Mouse (Mus musculus): Measurements from ENCODE around the gene Neu1. TPM values are rescaled to one million over a fixed set of nuclear protein-coding genes. Genes with fewer than 3 reads are reported as not detected.
A peak's percentile ranks its signal among the peaks of the same experiment; 100 is the strongest.
"Not testable (repeated sequence)": the region's sequence is repeated elsewhere in the genome, so short reads cannot be mapped to it uniquely, and the experiment has no call there.

Gene Neu1
- polyA plus RNA-seq, 1 experiment, result 13.6 TPM

DNA sequence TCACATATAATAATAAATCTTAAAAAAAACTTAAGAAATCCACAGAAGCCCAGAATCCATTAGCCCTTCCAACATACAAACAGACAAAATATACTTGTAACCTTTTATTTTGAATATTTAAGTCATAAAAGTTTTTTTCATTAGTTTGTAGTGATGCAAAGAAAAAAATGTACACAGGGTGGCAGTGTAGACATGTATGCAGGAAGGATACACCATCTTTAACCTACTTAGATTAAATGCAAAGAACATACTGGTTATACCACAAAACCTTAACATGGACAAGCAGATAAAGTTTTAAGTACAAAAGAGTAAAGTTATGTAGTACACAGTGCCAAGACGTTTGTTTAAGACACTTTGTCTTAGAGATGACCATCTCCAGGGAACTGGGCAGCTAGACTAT, 25.3 kb downstream of the Neu1 start:
- no peaks in the 10 kb centered on the region for H3K4me1 ChIP-seq (ENCODE audit: control insufficient read depth, insufficient read depth, low read length)
- H3K4me3 ChIP-seq (ENCODE audit: low read depth, low read length), result no peak overlapping the region
- peaks cover 7% of the 10 kb centered on the region for H3K36me3 ChIP-seq (ENCODE audit: control insufficient read depth, insufficient read depth, low read length, poor library complexity, severe bottlenecking)
- TF ChIP-seq POLR2A (IDR thresholded peaks at IDR 0.05; ENCODE audit: insufficient read depth, low read length) (no peak), CTCF (IDR thresholded peaks at IDR 0.05; ENCODE audit: low read depth, low read length) (no peak), EP300 (IDR thresholded peaks at IDR 0.05; ENCODE audit: insufficient read depth, low read depth, low read length) (no peak)
- H3K9me3 ChIP-seq (replicated peaks; ENCODE audit: control insufficient read depth, insufficient read depth, low read length, poor library complexity, severe bottlenecking), result no peaks in the 10 kb centered on the region
- no peaks in the 10 kb centered on the region for H3K27me3 ChIP-seq (ENCODE audit: control insufficient read depth, insufficient read depth, low read length, poor library complexity, severe bottlenecking)
- H3K9ac ChIP-seq (ENCODE audit: low read depth, poor library complexity, severe bottlenecking), result no peak overlapping the region
- H3K27ac ChIP-seq (ENCODE audit: insufficient read depth, low read length), result no peak overlapping the region

DNA sequence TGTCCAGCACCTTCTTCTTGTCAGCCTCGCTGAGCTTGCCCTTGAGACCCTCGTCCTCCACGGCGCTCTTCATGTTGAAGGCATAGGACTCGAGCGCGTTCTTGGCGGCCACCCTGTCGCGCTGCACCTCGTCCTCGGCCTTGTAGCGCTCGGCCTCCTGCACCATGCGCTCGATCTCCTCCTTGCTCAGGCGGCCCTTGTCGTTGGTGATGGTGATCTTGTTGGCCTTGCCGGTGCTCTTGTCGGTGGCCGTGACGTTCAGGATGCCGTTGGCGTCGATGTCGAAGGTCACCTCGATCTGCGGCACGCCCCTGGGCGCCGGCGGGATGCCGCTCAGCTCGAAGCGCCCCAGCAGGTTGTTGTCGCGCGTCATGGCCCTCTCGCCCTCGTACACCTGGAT, 26.2 kb downstream of the Neu1 start:
- H3K9ac ChIP-seq (ENCODE audit: low read depth, poor library complexity, severe bottlenecking); H3K27ac ChIP-seq (ENCODE audit: insufficient read depth, low read length): not testable (repeated sequence)
- peak overlapping the region; percentile 4; the same call in 1 of the 2 replicates for H3K4me3 ChIP-seq (ENCODE audit: low read depth, low read length)

DNA sequence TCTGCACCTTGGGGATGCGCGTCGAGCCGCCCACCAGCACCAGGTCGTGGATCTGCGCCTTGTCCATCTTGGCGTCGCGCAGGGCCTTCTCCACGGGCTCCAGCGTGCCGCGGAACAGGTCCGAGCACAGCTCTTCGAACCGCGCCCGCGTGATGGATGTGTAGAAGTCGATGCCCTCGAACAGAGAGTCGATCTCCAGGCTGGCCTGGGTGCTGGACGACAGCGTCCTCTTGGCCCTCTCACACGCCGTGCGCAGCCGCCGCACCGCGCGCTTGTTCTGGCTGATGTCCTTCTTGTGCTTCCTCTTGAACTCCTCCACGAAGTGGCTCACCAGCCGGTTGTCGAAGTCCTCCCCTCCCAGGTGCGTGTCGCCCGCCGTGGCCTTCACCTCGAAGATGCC, 26.9 kb downstream of the Neu1 start:
- H3K27me3 ChIP-seq (ENCODE audit: control insufficient read depth, insufficient read depth, low read length, poor library complexity, severe bottlenecking); H3K4me1 ChIP-seq (ENCODE audit: control insufficient read depth, insufficient read depth, low read length); H3K9me3 ChIP-seq (replicated peaks; ENCODE audit: control insufficient read depth, insufficient read depth, low read length, poor library complexity, severe bottlenecking); H3K4me3 ChIP-seq (ENCODE audit: low read depth, low read length); H3K27ac ChIP-seq (ENCODE audit: insufficient read depth, low read length); H3K9ac ChIP-seq (ENCODE audit: low read depth, poor library complexity, severe bottlenecking); H3K36me3 ChIP-seq (ENCODE audit: control insufficient read depth, insufficient read depth, low read length, poor library complexity, severe bottlenecking): not testable (repeated sequence)

More for the DNA sequence above, 26.2 kb downstream of the Neu1 start:
- H3K36me3 ChIP-seq (ENCODE audit: control insufficient read depth, insufficient read depth, low read length, poor library complexity, severe bottlenecking); H3K27me3 ChIP-seq (ENCODE audit: control insufficient read depth, insufficient read depth, low read length, poor library complexity, severe bottlenecking); H3K4me1 ChIP-seq (ENCODE audit: control insufficient read depth, insufficient read depth, low read length); H3K9me3 ChIP-seq (replicated peaks; ENCODE audit: control insufficient read depth, insufficient read depth, low read length, poor library complexity, severe bottlenecking): not testable (repeated sequence)

DNA sequence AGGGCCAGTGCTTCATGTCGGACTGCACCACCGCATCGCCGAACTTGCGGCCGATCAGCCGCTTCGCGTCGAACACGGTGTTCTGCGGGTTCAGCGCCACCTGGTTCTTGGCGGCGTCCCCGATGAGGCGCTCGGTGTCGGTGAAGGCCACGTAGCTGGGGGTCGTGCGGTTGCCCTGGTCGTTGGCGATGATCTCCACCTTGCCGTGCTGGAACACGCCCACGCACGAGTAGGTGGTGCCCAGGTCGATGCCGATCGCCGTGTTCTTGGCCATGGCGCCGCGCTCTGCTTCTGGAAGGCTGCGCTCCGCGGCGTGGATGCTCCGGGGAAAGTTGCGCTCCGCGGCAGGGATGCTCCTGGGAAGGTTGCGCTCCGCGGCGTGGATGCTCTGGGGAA, 27.7 kb downstream of the Neu1 start:
- not testable (repeated sequence) for H3K27ac ChIP-seq (ENCODE audit: insufficient read depth, low read length)

DNA sequence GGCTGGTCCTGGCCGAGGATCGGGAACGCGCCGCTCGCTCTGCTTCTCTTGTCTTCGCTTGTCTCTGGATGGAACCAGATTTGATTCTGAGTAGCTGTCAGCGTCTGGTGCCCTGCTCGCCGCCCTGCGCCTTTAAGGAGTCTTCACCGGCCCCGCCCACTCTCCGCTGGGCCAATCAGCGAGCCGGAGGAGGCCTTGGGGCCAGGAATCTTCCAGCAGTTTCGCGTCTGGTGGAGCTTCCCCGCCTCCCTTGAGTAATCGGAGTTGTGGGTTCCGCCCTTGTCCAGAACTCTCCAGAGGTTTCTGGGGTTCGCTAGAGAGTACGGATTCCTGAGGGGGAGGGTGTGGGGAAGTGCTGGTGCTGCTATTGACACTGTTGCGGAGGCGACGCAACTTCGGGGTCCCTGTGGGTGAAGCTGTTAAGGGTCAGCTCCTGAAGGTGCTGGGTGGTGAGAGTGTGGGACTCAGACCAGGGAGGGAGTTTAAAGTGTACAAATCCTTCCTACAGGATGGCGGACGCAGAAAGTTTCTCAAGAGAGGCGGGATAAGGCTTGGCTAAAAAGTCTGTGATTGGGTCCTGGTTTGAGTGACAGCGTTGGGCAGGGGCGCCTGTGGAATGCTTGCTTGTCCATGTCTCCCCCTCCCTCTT, 28.2 kb downstream of the Neu1 start, which contains the start of gene Hspa1b:
TSS of gene Hspa1b (minus strand) at position 109 of the 649 bp plus-strand sequence.
- not testable (repeated sequence) for H3K36me3 ChIP-seq (ENCODE audit: control insufficient read depth, insufficient read depth, low read length, poor library complexity, severe bottlenecking); H3K9me3 ChIP-seq (replicated peaks; ENCODE audit: control insufficient read depth, insufficient read depth, low read length, poor library complexity, severe bottlenecking); H3K27me3 ChIP-seq (ENCODE audit: control insufficient read depth, insufficient read depth, low read length, poor library complexity, severe bottlenecking); H3K4me1 ChIP-seq (ENCODE audit: control insufficient read depth, insufficient read depth, low read length)
- Histone ChIP-seq H3K4me3 (ENCODE audit: low read depth, low read length) (peak within 1 kb of the TSS; percentile 96), H3K27ac (ENCODE audit: insufficient read depth, low read length) (peak within 1 kb of the TSS; percentile 64), H3K9ac (ENCODE audit: low read depth, poor library complexity, severe bottlenecking) (peak within 1 kb of the TSS; percentile 69)

More for the DNA sequence above, 27.7 kb downstream of the Neu1 start:
- not testable (repeated sequence) for H3K9me3 ChIP-seq (replicated peaks; ENCODE audit: control insufficient read depth, insufficient read depth, low read length, poor library complexity, severe bottlenecking); H3K27me3 ChIP-seq (ENCODE audit: control insufficient read depth, insufficient read depth, low read length, poor library complexity, severe bottlenecking); H3K36me3 ChIP-seq (ENCODE audit: control insufficient read depth, insufficient read depth, low read length, poor library complexity, severe bottlenecking); H3K9ac ChIP-seq (ENCODE audit: low read depth, poor library complexity, severe bottlenecking); H3K4me1 ChIP-seq (ENCODE audit: control insufficient read depth, insufficient read depth, low read length)
- peak overlapping the region; percentile 66 for H3K4me3 ChIP-seq (ENCODE audit: low read depth, low read length)

DNA sequence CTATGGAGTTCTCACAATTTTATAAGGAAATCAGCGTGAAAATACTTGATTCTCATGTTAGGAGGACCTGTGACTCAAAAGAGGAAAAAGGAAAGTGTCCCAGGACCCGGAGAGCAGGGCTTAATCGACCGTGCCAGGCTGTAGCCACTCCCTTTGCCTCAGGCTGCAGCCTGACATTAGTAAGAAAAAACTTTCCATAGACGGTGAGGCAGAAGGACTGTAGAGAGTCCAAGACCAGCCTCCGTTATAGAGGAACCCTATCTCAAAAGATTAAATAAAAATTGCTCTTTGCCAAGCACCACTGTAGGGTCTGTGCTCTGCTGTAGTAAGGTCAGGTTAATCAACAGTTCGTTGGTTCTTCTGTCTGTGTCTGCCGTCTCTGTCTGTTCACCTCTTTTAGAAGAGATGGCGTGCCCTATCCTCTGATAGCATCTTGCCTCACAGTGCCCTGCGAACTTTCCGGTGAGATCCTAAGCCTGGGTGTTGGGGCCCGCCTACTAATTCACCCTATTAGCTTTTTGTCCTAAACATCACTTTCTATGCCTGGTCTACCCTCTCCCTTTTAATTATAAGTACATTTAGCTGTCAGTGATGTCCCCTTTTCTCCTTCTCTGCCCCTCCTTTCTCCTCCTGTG, 28.9 kb downstream of the Neu1 start:
- H3K4me3 ChIP-seq (ENCODE audit: low read depth, low read length), result peak overlapping the region; percentile 55
- no peaks in the 10 kb centered on the region for H3K36me3 ChIP-seq (ENCODE audit: control insufficient read depth, insufficient read depth, low read length, poor library complexity, severe bottlenecking)
- peak overlapping the region; percentile 69 for H3K9ac ChIP-seq (ENCODE audit: low read depth, poor library complexity, severe bottlenecking)
- peaks cover 2% of the 10 kb centered on the region for H3K4me1 ChIP-seq (ENCODE audit: control insufficient read depth, insufficient read depth, low read length)
- no peaks in the 10 kb centered on the region for H3K9me3 ChIP-seq (replicated peaks; ENCODE audit: control insufficient read depth, insufficient read depth, low read length, poor library complexity, severe bottlenecking)
- TF ChIP-seq CTCF (IDR thresholded peaks at IDR 0.05; ENCODE audit: low read depth, low read length), result no peak
- no peak for TF ChIP-seq POLR2A (IDR thresholded peaks at IDR 0.05; ENCODE audit: insufficient read depth, low read length)
- TF ChIP-seq EP300 (IDR thresholded peaks at IDR 0.05; ENCODE audit: insufficient read depth, low read depth, low read length), result no peak
- H3K27ac ChIP-seq (ENCODE audit: insufficient read depth, low read length), result no peak overlapping the region; the same call in 1 of the 2 replicates
- H3K27me3 ChIP-seq (ENCODE audit: control insufficient read depth, insufficient read depth, low read length, poor library complexity, severe bottlenecking), result no peaks in the 10 kb centered on the region

Data from ES-Bruce4 (cell line).